9 mouse cellular contexts compared by ENCODE assay signal in genomic region chr7:135488214-135488810, GRCm38 (mm10). TPM values are rescaled to one million over a fixed set of nuclear protein-coding genes. Genes with fewer than 3 reads are reported as not detected.
DNase-seq lines count a peak whose midpoint lies in the region; ATAC-seq and TF ChIP-seq lines count a peak whose summit lies in the region.
"Had no signal": no experiment of that assay in that cellular context is flagged by ENCODE, and none has a peak within 500 bp of the region (broad histone marks: within the 10 kb centered on the region; RNA-seq: fewer than 3 reads in every experiment).

No protein-coding gene starts in this region.

- H3K36me3 ChIP-seq in small intestine, adult 2 months (ENCODE audit: control insufficient read depth, insufficient read depth, low read length) = no peaks in the 10 kb centered on the region
- H3K36me3 ChIP-seq: limb, embryonic 15.5 days had no signal

- peak; percentile 10 for DNase-seq in cerebellum, adult 9-10 months
- DNase-seq in cerebellum, adult 8-10 months = no peak
- DNase-seq in lung, adult 2 months = no peak
- DNase-seq in lung, postnatal 25 days (ENCODE audit: low spot score) = no peak
- DNase-seq in right cerebral cortex, postnatal 36 days (ENCODE audit: low spot score in 2 of 2) = no peak
- no peak for DNase-seq in urinary bladder, adult 2 months (ENCODE audit: low spot score)

- H3K4me1 ChIP-seq in lung, adult 2 months (ENCODE audit: control insufficient read depth, insufficient read depth, low read length) = no peaks in the 10 kb centered on the region
- H3K4me1 ChIP-seq in small intestine, adult 2 months (ENCODE audit: control insufficient read depth, insufficient read depth, insufficient read length, low read length) = no peaks in the 10 kb centered on the region; the same call in 1 of the 2 replicates

- peak; percentile 38 for TF ChIP-seq CTCF in lung, adult 2 months (IDR thresholded peaks at IDR 0.05; ENCODE audit: insufficient read depth, low read length)
- TF ChIP-seq CTCF in small intestine, adult 2 months (IDR thresholded peaks at IDR 0.05; ENCODE audit: extremely low read depth, insufficient read length, insufficient replicate concordance, low read depth, low read length) = peak; percentile 76; the same call in 1 of the 2 replicates

- no peak for TF ChIP-seq POLR2A in lung, adult 2 months (IDR thresholded peaks at IDR 0.05; ENCODE audit: borderline replicate concordance, extremely low read depth, low read depth, low read length)
- no peak for TF ChIP-seq POLR2A in small intestine, adult 2 months (IDR thresholded peaks at IDR 0.05; ENCODE audit: low read depth, low read length)

- no peak overlapping the region for H3K27ac ChIP-seq in small intestine, adult 2 months (ENCODE audit: insufficient read depth, low read depth, low read length)
- H3K27ac ChIP-seq: limb, embryonic 15.5 days had no signal

- WGBS in lung, adult 2 months = 59% methylated on average over 6 of the region's 6 CpGs
- 51% methylated on average over 6 of the region's 6 CpGs for WGBS in small intestine, adult 2 months

- H3K4me3 ChIP-seq in lung, adult 2 months (replicated peaks; ENCODE audit: extremely low read depth, low read depth, low read length) = no peak overlapping the region
- H3K4me3 ChIP-seq in small intestine, adult 2 months (ENCODE audit: low read depth, low read length) = no peak overlapping the region
- H3K4me3 ChIP-seq: limb, embryonic 15.5 days had no signal

- H3K27me3 ChIP-seq in small intestine, adult 2 months (ENCODE audit: control insufficient read depth, insufficient read depth, low read length) = no peaks in the 10 kb centered on the region

- peak; percentile 47 for ATAC-seq in common myeloid progenitor, adult 5-6 weeks (replicated peaks; ENCODE audit: low read depth, poor library complexity, severe bottlenecking)

RNA-seq across cellular contexts. Expression of gene Clrn3, which starts 40.1 kb away (rescaled TPM):
- 0.12 TPM in 1 of 2 replicates, not detected in the other for polyA plus RNA-seq in lung, adult 2 months (2012; rRNA removed)
- not detected in 2 replicates for total RNA-seq in common myeloid progenitor, adult 5-6 weeks (2017)
- polyA plus RNA-seq in small intestine, adult 2 months (2012; rRNA removed) = 13.8 and 41.7 TPM in 2 replicates
- not detected in 2 replicates for polyA plus RNA-seq in urinary bladder, adult 2 months (2012; rRNA removed)
- polyA plus RNA-seq: limb, embryonic 15.5 days had no signal

RNA-seq across cellular contexts. Expression of gene Ptpre, which starts 49.0 kb away (rescaled TPM):
- polyA plus RNA-seq in lung, adult 2 months (2012; rRNA removed) = 17.1 and 21.4 TPM in 2 replicates
- 80.7 and 86.9 TPM in 2 replicates for total RNA-seq in common myeloid progenitor, adult 5-6 weeks (2017)
- 4.3 and 17.0 TPM in 2 replicates for polyA plus RNA-seq in small intestine, adult 2 months (2012; rRNA removed)
- polyA plus RNA-seq in urinary bladder, adult 2 months (2012; rRNA removed) = 6.5 and 7.4 TPM in 2 replicates

Comparison
In these comparisons a context has a peak if more than half of its experiments do, and no peak if none do; other contexts are left out.
1. RNA of gene Clrn3, which starts 40.1 kb away (polyA plus RNA-seq): 13.8 to 41.7 TPM in small intestine, adult 2 months; 0.12 TPM in lung, adult 2 months and not detected in urinary bladder, adult 2 months; every median in the first group is over 10 times any median in the second.